Mouse (Mus musculus): Measurements from ENCODE around the gene Spred2.

Spred2 gene

GRCm38 (mm10) chr11:19925149-19925975 is 1.2 kb downstream of the Spred2 start:
- peak; percentile 41 to 46 for DNase-seq (ENCODE audit: low read depth in 1 of 2, low spot score in 2 of 2)

- DNase-seq (ENCODE audit: low read depth in 1 of 2, low spot score in 2 of 2), result peak; percentile 39 to 68
These were observed 2.0 kb downstream of the Spred2 start for GRCm38 (mm10) chr11:19925976-19926842.

- no peak for DNase-seq (ENCODE audit: low read depth in 1 of 2, low spot score in 2 of 2)
These were observed 2.6 kb downstream of the Spred2 start for GRCm38 (mm10) chr11:19926843-19927120.

- no peak for DNase-seq (ENCODE audit: low read depth in 1 of 2, low spot score in 2 of 2)
These were observed 4.5 kb downstream of the Spred2 start for GRCm38 (mm10) chr11:19928633-19929032.

GRCm38 (mm10) chr11:19929087-19929865 is 5.1 kb downstream of the Spred2 start:
- DNase-seq (ENCODE audit: low read depth in 1 of 2, low spot score in 2 of 2), result no peak

GRCm38 (mm10) chr11:19931569-19932230 is 7.5 kb downstream of the Spred2 start:
- no peak for DNase-seq (ENCODE audit: low read depth in 1 of 2, low spot score in 2 of 2)

GRCm38 (mm10) chr11:19932983-19933511 is 8.9 kb downstream of the Spred2 start:
- DNase-seq (ENCODE audit: low read depth in 1 of 2, low spot score in 2 of 2), result no peak

- no peak for DNase-seq (ENCODE audit: low read depth in 1 of 2, low spot score in 2 of 2)
These were observed 11.6 kb downstream of the Spred2 start for GRCm38 (mm10) chr11:19935524-19936354.

GRCm38 (mm10) chr11:19938456-19939004 is 14.4 kb downstream of the Spred2 start:
- no peak for DNase-seq (ENCODE audit: low read depth in 1 of 2, low spot score in 2 of 2)

- no peak for DNase-seq (ENCODE audit: low read depth in 1 of 2, low spot score in 2 of 2)
These were observed 15.1 kb downstream of the Spred2 start for GRCm38 (mm10) chr11:19939305-19939730.

- no peak for DNase-seq (ENCODE audit: low read depth in 1 of 2, low spot score in 2 of 2)
These were observed 15.7 kb downstream of the Spred2 start for GRCm38 (mm10) chr11:19939831-19940230.

- no peak for DNase-seq (ENCODE audit: low read depth in 1 of 2, low spot score in 2 of 2)
These were observed 17.1 kb downstream of the Spred2 start for GRCm38 (mm10) chr11:19941156-19941777.

- DNase-seq (ENCODE audit: low read depth in 1 of 2, low spot score in 2 of 2), result no peak
These were observed 17.8 kb downstream of the Spred2 start for GRCm38 (mm10) chr11:19941978-19942377.

- DNase-seq (ENCODE audit: low read depth in 1 of 2, low spot score in 2 of 2), result no peak
These were observed 19.6 kb downstream of the Spred2 start for GRCm38 (mm10) chr11:19943753-19944152.

GRCm38 (mm10) chr11:19944701-19945100 is 20.5 kb downstream of the Spred2 start:
- DNase-seq (ENCODE audit: low read depth in 1 of 2, low spot score in 2 of 2), result no peak

GRCm38 (mm10) chr11:19946721-19947120 is 22.5 kb downstream of the Spred2 start:
- no peak for DNase-seq (ENCODE audit: low read depth in 1 of 2, low spot score in 2 of 2)

GRCm38 (mm10) chr11:19947626-19948135 is 23.5 kb downstream of the Spred2 start:
- DNase-seq (ENCODE audit: low read depth in 1 of 2, low spot score in 2 of 2), result no peak

GRCm38 (mm10) chr11:19949725-19950124 is 25.6 kb downstream of the Spred2 start:
- no peak for DNase-seq (ENCODE audit: low read depth in 1 of 2, low spot score in 2 of 2)

GRCm38 (mm10) chr11:19950169-19950568 is 26.0 kb downstream of the Spred2 start:
- DNase-seq (ENCODE audit: low read depth in 1 of 2, low spot score in 2 of 2), result no peak

All from monocyte, adult 2 months (primary cell).